Mouse (Mus musculus) adrenal gland, postnatal 14 days (tissue): ENCODE data around the gene Tex22. TPM values are rescaled to one million over a fixed set of nuclear protein-coding genes. Genes with fewer than 3 reads are reported as not detected.

Source experiments
- DNase-seq: peaks from one replicate; pipeline ENCODE4 v3.0.0; 2021; ENCODE audit warnings: mixed read lengths
- total RNA-seq: library from RNA; stranded (reverse); gene quantifications from 2 replicates; pipeline ENCODE4 v1.2.3, GENCODE M21; 2021

The Tex22 gene
- total RNA-seq, 1 experiment from 2014 or later: 0.37 TPM

DNA sequence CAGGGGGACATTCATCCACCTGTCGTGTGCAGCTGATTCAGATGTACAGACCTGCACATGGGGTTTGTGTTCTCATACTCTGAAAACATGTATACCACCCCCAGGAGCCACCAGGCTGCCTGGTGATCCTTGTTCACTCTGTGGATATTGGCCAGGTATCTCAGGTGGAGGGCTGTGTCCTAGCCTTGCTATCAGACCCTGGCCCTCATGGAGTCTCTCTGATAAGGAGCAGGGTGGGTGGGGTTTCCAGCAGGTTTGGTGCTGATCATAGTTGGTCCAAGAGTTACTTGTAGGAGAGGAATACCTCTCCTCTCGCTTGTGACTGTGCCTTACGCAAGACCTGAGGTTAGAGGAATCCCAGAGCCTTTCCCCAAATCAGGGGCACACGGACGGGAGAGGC, 14.1 kb upstream of the Tex22 start:
- DNase-seq: no peak

DNA sequence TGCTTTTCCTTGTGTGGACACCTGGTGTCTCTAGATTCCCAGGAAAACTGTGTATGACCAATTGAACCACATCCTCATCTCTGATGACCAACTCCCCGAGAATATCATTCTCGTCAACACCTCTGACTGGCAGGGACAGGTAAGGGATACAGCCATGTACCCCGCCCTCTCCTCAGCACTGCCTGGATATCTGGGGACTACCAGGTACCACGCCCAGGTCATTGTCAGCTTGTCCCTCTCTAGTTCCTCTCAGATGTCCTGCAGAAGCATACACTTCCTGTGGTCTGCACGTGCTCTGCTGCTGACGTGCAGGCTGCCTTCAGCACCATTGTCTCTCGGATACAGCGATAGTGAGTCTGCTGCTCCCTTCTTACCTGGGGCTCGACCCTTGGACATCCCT, 12.7 kb upstream of the Tex22 start:
- no peak for DNase-seq

DNA sequence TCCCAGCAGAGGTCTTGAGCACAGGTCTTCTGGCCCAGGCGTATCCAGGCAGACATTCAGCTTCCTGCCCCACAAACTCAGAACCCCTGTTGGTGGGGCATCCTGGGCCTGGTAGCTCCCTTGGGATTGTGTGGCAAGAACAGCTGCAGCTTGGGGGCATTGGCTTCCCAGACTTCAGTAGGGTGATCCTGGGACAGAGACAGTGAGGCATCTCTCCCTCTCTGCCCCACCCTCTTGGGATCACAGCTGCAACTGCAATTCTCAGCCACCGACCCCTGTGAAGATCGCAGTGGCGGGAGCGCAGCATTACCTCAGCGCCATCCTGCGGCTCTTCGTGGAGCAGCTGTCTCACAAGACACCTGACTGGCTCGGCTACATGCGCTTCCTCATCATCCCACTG, 12.1 kb upstream of the Tex22 start:
- DNase-seq: no peak

GRCm38 (mm10) chr12:113063700-113064099, 10.6 kb upstream of the Tex22 start:
- DNase-seq: no peak

DNA sequence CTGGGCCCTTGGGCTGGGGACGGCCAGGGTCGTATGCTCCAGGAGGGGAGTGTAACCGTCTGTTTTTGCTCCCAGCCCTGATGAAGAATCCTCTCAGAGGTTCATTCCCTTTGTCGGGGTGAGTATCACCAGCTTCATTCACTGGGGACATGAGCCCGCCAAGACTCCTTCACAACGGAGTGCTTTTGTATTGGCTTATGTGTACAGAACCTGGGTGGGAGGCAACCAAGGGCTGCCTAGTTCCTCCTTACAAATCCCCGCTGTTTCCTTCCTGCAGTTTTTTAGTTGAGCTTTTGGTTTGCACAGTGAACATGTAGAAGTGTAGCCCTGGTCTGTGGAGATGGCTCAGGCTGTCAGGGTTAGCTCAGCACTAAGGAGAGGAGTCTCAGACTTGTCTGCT, 6.3 kb upstream of the Tex22 start:
- DNase-seq: no peak

- DNase-seq: no peak
These were observed 4.9 kb upstream of the Tex22 start for GRCm38 (mm10) chr12:113069389-113069788.

GRCm38 (mm10) chr12:113071321-113071720, 3.0 kb upstream of the Tex22 start:
- DNase-seq: no peak

DNA sequence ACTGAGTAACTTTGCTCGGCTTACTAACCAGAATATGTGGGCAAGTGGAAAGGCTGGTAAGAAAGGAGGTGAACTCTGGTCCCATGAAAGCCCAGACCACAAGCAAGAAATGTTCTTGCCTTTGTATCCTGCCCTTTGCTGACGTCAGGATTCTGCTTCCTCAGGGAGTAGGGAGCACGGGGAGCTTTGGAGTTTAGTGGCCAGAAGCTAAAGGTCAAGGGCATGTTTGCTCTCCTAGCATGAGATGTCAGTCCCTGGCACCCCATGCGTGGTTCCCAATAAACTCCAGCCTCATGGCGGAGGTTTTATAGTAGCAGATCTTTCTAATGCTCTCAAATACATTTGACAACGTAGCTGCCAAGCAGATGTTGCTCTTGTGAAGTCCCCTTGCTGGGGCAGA, 2.5 kb upstream of the Tex22 start:
- DNase-seq: no peak

DNA sequence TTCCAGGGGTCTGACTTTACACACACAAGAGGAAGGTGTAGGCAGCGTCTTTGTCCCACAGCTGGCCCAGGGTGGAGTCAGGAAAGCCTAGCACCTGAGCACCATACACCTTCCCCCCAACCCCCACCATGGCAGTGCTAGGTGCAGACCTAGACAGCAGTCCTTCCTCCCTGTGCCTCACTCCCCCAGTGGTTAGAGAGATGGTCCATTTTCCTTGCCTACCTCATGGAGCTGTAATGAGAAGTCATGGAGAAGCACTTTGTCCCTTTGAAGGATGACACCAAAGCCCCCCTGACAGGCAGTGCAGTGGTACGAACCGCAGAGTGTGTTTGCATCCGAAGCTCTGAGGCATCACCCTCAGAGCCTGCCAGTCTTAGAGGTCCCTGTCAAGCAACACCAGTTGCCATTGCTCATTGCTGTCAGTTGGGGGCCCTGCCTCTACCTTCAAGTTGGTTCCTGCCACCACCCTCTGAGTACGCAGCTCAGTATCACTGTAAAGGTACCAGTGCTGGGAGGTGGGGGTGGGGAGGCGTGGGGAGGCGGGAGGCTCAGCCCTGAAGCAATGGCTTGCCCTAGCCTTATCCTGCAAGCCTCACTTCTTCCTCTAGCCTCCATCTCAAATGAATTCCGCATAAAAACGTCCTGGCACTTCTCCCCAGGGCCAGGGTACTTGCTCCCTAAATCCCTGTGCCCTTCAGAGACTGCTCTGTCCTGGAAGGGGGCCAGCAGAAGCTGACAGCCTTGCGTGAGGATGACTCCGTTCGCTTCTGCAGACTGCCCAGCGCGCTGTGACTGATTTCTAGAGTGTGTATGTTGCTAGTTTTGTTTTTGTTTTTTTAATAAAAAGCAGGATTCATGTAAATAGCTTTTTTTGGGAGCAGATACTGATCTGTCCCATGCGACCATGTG, 628 bp upstream of the Tex22 start:
- DNase-seq: peak; percentile 81

DNA sequence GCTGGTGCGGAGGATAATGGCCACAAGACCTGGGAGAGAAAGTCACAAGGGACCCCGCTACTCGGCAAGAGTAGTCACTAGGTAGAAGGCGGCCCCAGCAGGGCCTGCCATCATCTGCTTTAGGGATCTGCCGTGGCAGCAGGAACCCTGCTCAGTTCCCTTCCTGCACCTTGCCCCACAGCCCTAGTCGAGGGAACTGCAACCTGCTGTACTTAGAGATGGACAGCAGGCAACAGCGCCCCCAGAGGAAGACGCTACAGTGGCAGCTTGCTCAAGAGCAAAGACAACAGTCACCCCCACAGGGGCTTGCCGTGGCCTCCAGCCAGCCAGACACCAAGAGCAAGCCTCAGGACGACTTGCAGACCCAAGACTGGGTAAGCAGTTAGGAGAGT, 757 bp downstream of the Tex22 start:
- DNase-seq: peak; percentile 92

- no peak for DNase-seq
These were observed 1.2 kb downstream of the Tex22 start for GRCm38 (mm10) chr12:113075486-113075885.

- no peak for DNase-seq
These were observed 13.0 kb downstream of the Tex22 start for GRCm38 (mm10) chr12:113087276-113087675.

- no peak for DNase-seq
These were observed 13.7 kb downstream of the Tex22 start for GRCm38 (mm10) chr12:113088026-113088425.

- DNase-seq: no peak
These were observed 14.8 kb downstream of the Tex22 start for GRCm38 (mm10) chr12:113089107-113089506.

DNA sequence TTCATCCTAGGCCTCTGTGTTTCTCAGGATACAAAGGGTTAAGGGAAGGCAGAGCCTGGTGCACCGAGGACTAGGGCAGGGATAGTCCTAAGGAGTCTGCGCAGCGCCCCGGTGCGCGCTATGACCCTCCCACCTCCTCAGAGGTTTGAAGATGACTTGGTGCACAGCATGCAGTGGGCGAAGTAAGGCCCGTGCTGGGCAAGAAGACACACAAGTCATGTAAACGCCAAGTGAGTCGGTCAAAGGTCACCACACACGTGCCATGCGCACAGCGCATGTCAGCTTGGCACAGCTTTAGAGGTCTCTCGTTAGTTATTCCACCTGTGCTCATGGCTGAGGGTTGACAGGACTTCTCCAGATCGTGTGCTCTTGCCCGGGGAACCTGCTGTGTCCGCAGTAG, 15.8 kb downstream of the Tex22 start:
- no peak for DNase-seq

DNA sequence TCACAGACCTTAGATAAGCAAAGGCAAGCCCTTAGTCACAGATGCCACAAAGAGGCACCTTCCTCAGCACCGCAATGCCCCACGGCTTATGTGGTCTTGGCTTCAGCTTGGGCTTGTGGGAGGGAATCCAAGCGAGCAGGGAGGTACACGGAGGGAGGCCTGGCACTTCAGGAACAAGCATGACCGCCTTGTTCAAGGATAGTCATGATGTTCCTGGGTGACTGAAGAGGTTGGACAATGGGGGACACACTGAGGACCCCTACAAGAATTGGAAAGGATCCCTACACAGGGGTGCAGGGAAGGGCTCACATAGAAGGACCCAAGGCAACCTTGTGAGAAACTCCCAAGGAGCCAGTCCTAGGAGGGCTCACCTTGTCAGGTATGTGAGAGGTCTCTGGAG, 22.7 kb downstream of the Tex22 start:
- no peak for DNase-seq

- DNase-seq: peak; percentile 73
These were observed 23.5 kb downstream of the Tex22 start, which contains the start of gene Mta1 for GRCm38 (mm10) chr12:113097749-113098281. TSS of gene Mta1 (plus strand) at chr12:113098278.

GRCm38 (mm10) chr12:113098530-113099151, 24.3 kb downstream of the Tex22 start:
- DNase-seq: peak; percentile 62

DNA sequence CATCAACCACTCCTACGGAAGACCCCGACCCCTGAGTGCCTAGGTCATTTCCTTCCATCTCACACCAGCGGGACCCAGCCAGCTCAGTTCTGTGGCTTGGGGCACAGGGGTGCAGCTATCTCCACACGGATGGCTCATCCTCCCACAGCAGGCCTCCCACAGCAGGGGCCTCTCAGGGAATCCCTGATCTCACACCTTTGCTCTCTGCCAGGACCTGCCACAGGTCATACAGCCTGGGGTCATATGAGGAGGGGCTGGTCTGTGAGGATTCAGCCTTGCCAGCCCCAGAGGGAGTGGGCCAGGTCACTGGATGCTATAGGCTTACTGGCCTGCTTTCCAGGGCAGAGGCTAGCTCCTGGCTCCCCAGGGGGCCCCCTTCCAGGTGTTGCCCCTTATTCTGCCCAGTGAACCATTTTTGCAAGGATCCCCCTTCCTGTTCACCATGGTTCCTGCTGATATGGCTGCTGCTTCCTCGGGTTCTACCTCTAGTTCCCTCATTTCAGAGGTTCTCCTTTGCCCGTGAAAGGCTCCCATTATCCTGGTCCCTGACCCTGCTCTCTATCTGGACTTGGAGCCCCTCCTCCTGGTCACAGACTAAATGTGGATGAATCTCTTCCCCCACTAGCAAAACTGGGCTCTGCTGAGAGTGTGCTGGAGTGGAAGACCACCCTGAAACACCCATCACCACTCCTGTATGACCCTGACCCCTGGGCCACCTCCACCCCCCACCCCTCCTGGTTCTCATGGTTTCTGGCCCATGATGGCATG, 25.4 kb downstream of the Tex22 start:
- DNase-seq: peak; percentile 26

DNA sequence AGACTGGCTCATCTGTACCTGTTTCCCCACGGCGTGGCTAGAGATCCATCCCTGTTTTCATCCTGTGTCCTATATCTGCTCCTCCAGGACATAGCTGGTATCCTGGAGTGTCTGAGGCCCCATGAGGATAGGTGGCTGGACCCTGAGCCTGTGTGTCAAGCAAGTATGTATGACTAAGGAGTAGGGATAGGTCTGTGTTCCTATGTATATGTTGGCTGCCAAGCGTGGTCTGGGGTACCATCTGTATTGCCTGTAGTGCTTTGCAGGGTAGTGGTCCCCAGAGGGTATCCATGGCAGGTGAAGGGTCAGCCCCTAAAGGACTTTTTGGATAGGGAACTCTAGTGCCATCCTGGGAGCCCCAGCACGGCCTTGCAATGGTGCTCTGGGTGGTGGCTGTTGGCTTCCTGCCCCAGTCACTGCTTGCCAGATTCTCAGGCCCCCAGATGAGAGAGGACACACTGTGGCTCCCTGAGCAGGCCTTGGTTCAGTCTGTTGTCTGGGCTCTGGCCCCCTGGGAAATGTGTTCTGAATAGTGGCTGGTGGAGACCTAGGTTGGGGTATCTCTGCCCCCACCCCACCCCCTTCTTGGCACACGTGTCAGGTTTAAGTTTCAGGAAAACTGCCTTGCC, 26.3 kb downstream of the Tex22 start:
- DNase-seq: peak; percentile 82

DNA sequence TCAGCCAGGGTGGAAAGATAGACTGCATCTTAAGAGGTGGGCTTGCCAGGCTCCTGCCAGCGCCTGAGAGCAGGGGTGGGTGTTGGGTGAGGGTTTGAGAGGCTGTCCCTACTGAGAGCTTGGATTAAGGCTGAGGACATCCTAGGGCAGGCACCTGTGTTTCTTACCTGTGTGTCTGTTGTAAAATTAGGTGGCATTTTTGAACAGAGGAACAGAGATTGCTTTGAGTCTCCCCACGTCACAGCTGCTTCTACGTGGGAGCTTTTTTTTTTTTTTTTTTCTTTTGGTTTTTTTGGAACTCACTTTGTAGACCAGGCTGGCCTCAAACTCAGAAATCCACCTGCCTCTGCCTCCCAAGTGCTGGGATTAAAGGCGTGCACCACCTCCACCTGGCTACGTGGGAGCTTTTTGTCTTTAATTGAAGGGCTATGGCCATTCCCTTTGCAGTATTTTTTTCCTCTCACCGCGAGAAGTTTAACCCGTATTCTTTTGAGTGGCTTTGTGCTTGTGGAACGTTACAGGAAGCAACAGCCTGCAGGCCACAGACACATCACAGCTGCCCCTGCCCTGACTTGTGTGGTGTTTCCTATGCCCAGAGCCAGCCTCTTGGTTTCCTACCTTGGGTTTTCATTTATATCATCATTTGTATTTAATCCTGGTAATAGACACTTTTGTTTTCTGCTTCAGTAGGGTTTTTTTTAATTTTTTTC, 27.1 kb downstream of the Tex22 start:
- DNase-seq: no peak
